Mouse (Mus musculus) right cerebral cortex, postnatal 25 days (tissue): ENCODE data around the gene Tmem120b.

Source experiments
- DNase-seq: peaks from one replicate; pipeline ENCODE4 v3.0.0; 2022

The Tmem120b gene

DNA sequence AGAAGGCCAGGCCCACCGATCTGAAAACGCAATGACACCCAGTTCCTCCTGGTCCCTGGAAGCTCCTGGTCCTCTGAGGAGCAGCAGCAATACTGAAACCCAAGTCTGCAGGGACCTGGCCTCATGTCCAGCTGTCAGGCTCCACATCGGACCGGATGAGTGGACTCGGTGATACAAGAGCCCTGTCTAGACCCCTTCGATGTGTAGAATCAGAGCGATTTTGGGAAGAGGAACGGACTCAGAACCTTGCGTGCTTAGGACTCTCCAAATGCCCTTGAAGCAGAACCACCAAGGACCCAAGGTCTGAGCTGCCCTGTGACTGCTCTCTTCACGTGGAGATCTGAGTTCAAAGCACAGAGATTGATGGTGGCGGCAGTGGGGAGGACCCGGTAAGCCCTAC, at the start of gene Tmem120b:
TSS of gene Tmem120b (plus strand) at position 301 of the 400 bp plus-strand sequence.
- DNase-seq, result no peak

- DNase-seq, result no peak
These were observed 48.7 kb upstream of the Tmem120b start for GRCm38 (mm10) chr5:123019336-123020016.

GRCm38 (mm10) chr5:123020426-123020825, 47.8 kb upstream of the Tmem120b start:
- no peak for DNase-seq

DNA sequence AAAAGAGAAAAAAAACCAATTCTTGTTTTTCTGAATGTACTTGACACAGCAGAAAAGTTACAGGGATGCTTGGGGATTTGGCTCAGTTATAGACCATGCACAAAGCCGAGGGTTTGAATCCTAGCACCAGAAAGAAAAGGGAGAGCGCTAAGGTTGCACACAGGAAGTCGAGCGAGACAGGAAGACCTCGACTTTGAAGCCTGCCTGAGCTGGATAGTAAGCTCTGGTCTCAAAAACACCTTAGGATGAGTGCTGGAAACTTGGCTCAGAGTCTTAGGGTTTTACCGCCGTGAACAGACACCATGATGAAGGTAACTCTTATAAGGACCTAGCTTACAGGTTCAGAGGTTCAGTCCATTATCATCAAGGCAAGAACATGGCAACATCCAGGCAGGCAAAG, 46.8 kb upstream of the Tmem120b start:
- no peak for DNase-seq

DNA sequence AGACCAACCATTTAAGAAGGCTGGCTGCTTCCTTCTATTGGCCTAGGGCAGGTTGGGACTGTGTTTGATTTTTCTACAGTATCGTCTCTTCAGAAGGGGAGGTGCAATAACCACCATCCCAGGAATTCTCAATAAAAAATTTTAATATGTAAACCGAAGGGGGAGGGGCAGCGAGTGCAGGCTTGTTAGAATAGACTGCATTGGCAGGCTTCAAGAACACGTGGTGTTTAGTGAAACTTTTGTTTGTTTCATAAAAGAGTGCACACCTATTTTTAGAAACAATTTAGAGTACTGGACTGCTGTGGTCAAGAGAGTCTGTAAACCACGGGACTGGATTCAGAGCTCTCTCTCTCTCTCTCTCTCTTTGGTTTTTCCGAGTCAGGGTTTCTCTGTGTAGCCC, 45.2 kb upstream of the Tmem120b start:
- DNase-seq, result no peak

DNA sequence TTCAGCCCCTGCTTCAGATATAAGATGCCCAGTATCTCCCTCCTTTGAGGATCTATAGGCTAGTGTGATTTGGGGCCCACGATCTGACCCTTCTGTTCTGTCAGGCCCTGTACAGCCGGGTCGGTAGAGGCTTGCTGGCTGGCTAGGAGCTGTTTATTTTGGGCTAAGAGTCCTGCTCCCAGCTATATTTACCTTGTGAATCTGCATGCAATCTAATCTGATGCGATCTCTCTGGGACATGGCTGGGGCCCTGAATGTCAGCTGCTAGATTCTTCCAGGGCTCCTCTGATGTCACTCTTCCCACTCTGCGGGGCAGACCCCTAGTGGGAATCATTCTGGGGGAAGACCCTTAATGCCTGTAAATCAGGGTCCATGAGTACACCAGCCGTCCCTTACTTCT, 43.9 kb upstream of the Tmem120b start:
- no peak for DNase-seq

DNA sequence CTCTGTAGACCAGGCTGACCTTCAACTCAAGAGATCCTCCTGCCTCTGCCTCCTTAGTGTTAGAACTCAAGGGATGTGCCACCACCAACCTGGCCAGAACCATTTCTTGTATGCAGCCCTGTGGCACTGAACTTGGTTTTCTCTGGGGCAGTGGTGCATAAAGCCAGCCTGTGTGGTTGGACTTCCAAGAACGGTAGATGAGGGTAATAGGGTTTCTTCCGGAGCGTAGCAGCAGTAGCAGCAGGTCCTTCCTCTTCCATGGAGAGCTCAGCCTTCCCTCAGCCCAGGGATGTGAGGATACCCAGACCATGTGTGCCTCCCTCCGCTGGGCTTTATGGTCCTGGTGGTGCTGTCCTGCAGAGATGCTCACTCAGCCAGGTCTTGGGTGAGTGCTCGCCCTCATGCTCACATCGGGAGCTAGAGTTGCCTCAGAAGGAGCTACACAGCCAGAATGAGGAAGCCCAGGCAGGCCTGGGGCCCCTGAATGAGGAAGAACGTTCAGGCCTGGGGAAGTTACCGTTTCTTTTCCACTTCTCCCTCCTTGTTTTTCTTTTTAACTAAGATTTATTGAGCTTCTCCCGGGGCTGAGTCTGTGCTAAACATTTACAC, 43.1 kb upstream of the Tmem120b start:
- DNase-seq, result no peak

GRCm38 (mm10) chr5:123026414-123026813, 41.8 kb upstream of the Tmem120b start:
- DNase-seq, result no peak

DNA sequence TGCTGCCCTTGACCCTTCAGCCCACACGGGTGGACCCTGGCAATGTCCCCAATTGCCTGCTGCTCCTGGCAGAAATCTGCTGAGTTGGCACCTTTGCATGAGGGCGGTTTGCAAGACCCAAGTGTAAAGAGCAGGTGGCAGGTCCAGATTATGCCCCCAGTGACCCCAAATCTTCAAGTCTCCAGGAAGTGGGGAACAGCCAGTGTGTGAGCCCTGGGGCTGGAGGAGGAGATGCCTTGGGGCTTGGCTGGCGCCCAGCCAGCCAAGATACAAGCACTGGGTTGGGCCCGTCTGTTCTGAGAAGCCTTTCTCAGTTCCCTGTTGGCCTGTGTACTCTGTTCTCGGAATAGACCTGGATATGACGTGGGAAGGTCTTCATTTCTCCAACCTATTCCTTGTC, 40.8 kb upstream of the Tmem120b start:
- DNase-seq, result no peak

DNA sequence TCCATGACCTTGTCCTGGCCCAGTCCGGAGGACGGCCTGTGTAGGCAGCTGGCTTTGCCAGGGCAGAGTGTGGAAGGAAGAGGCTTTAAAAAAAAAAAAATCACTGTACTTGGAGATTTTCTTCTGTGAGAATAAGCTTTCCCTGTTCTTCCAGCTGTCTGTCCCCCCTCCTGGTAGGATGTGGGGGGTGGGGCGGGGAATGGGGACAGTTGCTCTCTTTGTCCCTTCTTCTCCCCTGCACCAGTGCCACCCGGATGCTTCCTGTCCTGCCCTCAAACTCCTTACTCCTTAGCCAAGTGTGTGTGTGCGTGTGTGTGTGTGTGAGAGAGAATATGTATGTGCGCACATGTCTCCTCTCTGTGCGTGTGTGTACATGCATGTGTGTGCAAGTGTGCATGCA, 38.5 kb upstream of the Tmem120b start:
- DNase-seq, result no peak

- no peak for DNase-seq
These were observed 36.9 kb upstream of the Tmem120b start for GRCm38 (mm10) chr5:123031312-123031711.

GRCm38 (mm10) chr5:123033646-123034160, 34.5 kb upstream of the Tmem120b start:
- no peak for DNase-seq

GRCm38 (mm10) chr5:123035089-123035488, 33.1 kb upstream of the Tmem120b start:
- DNase-seq, result no peak

- no peak for DNase-seq
These were observed 32.7 kb upstream of the Tmem120b start for GRCm38 (mm10) chr5:123035564-123035963.

DNA sequence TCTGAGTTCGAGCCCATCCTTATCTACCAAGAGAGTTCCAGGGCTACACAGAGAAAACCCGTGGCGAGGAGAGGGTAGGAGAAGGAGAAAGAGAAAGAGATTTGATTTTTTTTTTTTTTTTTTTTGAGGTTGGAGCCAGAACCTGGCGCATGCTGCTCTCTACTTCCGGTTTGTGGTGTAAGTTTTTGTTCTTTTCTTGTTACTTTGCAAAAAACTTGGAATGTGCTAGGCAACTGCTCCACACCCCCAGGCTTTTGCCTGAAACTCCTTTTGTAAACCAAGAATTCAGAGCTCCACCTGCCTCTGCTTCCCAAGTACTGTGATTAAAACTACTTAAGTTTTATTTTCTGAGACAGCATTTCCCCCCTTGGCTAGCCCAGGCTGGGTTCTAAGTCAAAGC, 30.1 kb upstream of the Tmem120b start:
- no peak for DNase-seq

GRCm38 (mm10) chr5:123039120-123039752, 29.0 kb upstream of the Tmem120b start:
- no peak for DNase-seq

DNA sequence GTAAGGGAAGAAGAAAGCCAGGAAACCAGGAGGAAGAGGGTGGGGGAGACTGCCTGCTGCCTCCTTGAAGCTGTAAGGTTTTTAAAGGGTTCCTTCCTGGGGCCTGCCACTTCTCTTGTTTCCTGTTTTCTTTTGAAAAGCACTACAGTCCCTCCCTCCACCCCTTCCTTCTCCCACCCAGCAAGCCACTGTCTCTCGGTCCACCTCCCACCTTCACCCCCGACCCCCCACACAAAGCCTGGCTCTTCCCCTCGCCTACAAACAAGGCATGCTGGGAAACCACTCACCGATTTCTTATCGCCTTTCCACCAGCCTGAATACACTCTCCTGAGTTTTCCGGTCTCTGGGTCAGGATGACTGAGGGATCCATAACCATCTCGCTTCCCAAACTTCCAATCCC, 27.4 kb upstream of the Tmem120b start:
- no peak for DNase-seq

DNA sequence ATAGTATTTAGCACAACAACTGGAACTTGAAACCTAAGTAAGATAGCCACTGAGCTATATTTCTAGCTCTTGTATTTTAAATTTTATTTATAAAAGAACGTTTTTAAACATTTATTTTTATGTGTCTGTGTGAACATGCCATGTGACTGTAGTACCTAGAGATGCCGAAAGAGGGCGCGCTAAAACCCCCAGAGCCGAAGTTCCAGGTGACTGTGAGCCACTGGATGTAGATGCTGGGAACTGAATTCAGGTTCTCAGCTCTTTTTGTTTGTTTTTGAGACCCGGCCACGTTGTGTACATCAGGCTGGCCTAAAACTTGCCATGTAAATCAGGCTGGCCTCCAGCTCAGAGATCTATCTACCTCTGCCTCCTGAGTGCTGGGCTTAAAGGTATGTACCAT, 24.4 kb upstream of the Tmem120b start:
- no peak for DNase-seq

DNA sequence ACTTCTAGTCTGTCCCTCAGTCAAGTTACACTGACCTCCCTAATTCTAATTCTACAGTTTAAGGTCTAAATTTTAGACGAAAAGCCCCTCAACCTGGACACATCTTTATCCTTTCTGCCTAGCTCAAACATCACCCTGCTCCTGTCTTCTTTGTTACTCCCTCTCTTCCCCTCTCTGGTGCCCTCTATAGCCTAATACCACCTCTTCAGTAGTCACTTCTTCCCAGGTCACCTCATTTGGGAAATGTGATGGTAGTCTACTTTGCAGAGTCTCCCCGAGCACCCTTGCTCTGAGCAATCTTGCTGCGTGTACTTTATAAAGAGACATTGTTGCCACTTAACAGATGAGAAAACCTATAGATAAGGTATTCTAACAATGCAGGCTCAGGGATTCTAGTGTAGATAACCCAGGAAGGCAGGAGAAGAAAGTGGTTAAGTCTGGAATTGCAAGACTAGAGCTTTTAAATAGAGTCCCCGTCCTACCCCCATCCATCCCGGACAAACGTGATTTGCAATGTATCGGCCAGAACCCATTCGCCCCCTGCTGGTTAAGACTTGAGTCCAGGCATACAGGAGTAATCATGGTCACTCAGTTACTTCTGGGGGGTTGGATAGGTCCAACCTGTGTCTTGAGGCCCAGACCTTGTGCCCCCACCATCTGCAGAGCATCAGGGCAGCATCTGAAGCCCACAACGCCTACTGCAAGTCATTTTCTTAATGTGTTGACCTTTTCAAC, 22.5 kb upstream of the Tmem120b start:
- no peak for DNase-seq

DNA sequence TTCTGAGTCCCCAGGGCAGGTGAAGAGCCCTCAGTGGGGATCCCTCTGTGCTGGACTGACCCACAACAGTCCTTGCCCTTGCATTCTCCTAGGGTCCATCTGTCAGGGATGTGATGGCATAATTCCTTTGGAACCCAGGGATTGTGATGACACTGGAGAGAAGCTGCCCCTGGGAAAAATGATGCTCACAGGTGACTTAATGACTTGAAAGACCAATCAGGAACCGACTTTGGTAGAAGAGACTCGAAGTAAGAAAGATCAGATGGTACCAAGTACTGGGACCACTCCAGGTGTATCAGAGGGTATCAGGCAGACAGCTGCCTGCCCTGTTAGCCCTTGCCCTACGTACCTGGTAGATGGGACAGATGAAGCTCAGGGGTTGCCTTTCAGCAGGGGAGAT, 21.3 kb upstream of the Tmem120b start, which contains the start of gene Morn3:
TSS of gene Morn3 (minus strand) at position 101 of the 400 bp plus-strand sequence.
- DNase-seq, result no peak

GRCm38 (mm10) chr5:123049271-123049670, 18.9 kb upstream of the Tmem120b start:
- DNase-seq, result no peak

DNA sequence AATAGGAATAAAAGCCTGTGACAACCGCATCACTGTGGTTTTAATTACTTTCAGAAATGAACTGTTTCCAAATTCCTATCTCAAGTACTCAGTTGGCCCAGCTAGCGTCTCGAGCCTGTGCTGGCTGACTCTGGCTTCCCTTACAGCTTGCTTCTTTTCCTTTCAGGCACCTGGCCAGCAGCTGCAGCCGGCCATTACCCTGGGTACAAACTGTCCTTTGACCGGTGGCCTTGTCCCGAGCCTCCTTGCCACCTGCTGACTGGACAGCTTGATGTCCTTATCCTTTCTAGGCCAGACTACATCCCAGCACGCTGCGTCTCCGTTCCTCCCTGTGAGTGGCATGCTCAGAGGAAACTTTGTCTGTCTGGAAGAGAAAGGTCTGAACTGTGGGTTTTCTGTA, 17.3 kb upstream of the Tmem120b start:
- DNase-seq, result no peak

GRCm38 (mm10) chr5:123051736-123052135, 16.5 kb upstream of the Tmem120b start:
- DNase-seq, result no peak
